Mouse (Mus musculus) gonadal fat pad, adult 2 months (tissue): ENCODE measurements around the gene Gm9639. TPM values are rescaled to one million over a fixed set of nuclear protein-coding genes. Genes with fewer than 3 reads are reported as not detected.
"Not testable (repeated sequence)": the region's sequence is repeated elsewhere in the genome, so short reads cannot be mapped to it uniquely, and the experiment has no call there.

Experiments
- DNase-seq: peaks from one replicate; pipeline ENCODE4 v3.0.0-alpha.2; 2012; ENCODE audit warnings: low read depth
- polyA plus RNA-seq: library from polyadenylated mRNA; depleted of rRNA; stranded (reverse); fragments of >200 nt; gene quantifications from 2 replicates; pipeline ENCODE4 v1.2.3, GENCODE M21; 2012; rRNA removed

Gene Gm9639
- polyA plus RNA-seq, 1 experiment = not detected

DNA sequence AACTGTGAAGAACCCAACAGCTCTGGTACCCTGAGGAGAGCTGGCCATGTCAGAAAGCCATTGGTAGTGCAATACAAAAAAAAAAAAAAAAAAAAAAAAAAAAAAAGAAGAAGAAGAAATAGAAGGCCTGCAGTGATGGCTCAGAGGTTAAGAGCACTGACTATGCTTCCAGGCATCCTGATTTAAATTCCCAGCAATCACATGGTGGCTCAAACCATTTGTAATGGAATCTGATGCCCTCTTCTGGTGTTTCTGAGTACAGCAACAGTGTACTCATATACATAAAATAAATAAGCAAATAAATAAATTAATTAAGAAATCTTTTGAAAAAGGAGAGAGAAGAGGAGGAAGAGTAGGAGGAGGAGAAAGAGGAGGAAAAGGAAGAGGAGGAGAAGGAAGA, 41.4 kb downstream of the Gm9639 start:
- DNase-seq = no peak

DNA sequence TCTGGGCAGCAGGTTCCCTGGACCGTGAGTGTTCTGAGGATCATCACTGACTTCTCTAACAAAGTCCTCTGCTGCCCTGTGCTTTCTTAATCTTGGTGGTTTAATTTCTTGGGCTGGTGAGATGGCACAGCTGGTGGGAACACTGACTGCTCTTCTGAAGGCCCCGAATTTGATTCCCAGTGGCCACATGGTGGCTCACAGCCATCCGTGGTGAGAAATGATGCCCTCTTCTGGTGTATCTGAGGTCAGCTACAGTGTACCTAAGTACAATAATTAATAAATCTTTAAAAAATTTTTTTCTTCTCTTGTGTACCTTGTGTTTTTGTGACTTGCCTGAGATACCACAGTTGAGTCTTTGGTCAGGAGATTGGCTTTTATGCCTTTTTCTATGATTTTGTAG, 42.6 kb downstream of the Gm9639 start:
- not testable (repeated sequence) for DNase-seq

DNA sequence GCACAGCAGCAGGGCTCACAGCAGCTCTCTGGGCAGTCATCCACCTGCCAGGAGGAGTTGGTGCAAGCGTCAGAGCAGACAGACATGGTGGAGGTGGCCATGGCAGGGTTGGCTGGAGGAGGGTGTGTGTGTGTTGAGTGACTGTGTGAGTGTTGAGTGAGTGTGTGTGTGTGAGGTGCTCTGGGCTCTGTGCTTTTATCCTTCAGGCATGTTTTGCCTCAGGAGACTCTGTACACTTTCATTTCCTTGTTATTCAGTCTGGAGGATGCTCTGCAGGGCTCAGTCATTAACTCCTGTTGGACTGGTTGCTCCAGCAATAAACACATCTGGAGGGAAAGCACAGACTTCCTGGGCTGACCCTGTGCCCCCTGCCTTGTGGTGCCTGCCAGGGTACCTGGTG, 43.6 kb downstream of the Gm9639 start, which contains the start of gene Gm9736:
Gene Gm9736 (minus strand): TSS at position 101 of the 400 bp plus-strand sequence.
- DNase-seq = not testable (repeated sequence)

DNA sequence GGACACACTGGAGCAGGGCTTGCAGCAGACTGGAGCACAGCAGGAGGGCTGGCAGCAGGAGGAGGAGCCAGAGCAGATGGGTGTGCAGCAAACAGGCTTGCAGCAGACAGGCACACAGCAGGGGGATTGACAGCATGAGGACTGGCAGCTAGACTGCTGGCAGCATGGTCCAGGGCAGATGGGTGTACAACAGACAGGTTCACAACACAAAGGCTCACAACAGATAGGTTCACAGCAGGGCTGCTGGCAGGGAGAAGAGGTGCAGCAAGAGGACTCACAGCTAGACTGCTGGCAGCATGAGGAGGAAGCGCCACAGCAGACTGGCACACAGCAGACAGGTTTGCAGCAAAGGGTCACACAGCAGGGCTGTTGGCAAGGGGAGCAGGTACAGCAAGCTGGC, 44.2 kb downstream of the Gm9639 start:
- not testable (repeated sequence) for DNase-seq

Other genes with a start within 250 kb of the Gm9639 start
- gene Pttg1ip, start 213.4 kb downstream of the Gm9639 start, polyA plus RNA-seq = 203 and 244 TPM in 2 replicates
- 270 and 286 TPM in 2 replicates for gene Sumo3, start 189.0 kb downstream of the Gm9639 start, polyA plus RNA-seq
- 0.75 TPM in 1 of 2 replicates, not detected in the other for gene Gm49325, start 188.9 kb downstream of the Gm9639 start, polyA plus RNA-seq
- gene Ube2g2, start 172.8 kb downstream of the Gm9639 start, polyA plus RNA-seq = 46.0 and 47.8 TPM in 2 replicates
- 0.54 and 1.1 TPM in 2 replicates for gene Tspear, start 108.5 kb downstream of the Gm9639 start, polyA plus RNA-seq
- gene Gm19402, start 104.3 kb downstream of the Gm9639 start, polyA plus RNA-seq = not detected in 2 replicates
- gene Gm9508, start 97.8 kb downstream of the Gm9639 start, polyA plus RNA-seq = not detected in 2 replicates
- not detected in 2 replicates for gene Gm10272, start 88.5 kb downstream of the Gm9639 start, polyA plus RNA-seq
- gene Gm10024, start 83.6 kb downstream of the Gm9639 start, polyA plus RNA-seq = not detected in 2 replicates
- gene Gm10142, start 79.3 kb downstream of the Gm9639 start, polyA plus RNA-seq = not detected in 2 replicates
- not detected in 2 replicates for gene Krtap12-1, start 74.5 kb downstream of the Gm9639 start, polyA plus RNA-seq
- not detected in 2 replicates for gene Gm10100, start 68.6 kb downstream of the Gm9639 start, polyA plus RNA-seq
- not detected in 2 replicates for gene Gm18596, start 52.4 kb downstream of the Gm9639 start, polyA plus RNA-seq
- gene Gm9736, start 43.7 kb downstream of the Gm9639 start, polyA plus RNA-seq = not detected in 2 replicates
- gene Gm3233, start 35.4 kb downstream of the Gm9639 start, polyA plus RNA-seq = not detected in 2 replicates
- gene Gm3238, start 23.8 kb downstream of the Gm9639 start, polyA plus RNA-seq = not detected in 2 replicates
- not detected in 2 replicates for gene Gm7138, start 18.1 kb downstream of the Gm9639 start, polyA plus RNA-seq
- gene Gm3250, start 12.5 kb downstream of the Gm9639 start, polyA plus RNA-seq = not detected in 2 replicates
- gene Gm7137, start 6.9 kb downstream of the Gm9639 start, polyA plus RNA-seq = not detected in 2 replicates
- not detected in 2 replicates for gene Gm19668, start 4.1 kb upstream of the Gm9639 start, polyA plus RNA-seq
- gene Gm9507, start 16.8 kb upstream of the Gm9639 start, polyA plus RNA-seq = not detected in 2 replicates
- not detected in 2 replicates for gene Gm2696, start 19.6 kb upstream of the Gm9639 start, polyA plus RNA-seq
- gene Krtap10-4, start 32.0 kb upstream of the Gm9639 start, polyA plus RNA-seq = not detected in 2 replicates
- gene Krtap10-10, start 40.9 kb upstream of the Gm9639 start, polyA plus RNA-seq = 0.11 TPM in 1 of 2 replicates, not detected in the other
- not detected in 2 replicates for gene Gm36176, start 51.7 kb upstream of the Gm9639 start, polyA plus RNA-seq
- not detected in 2 replicates for gene Gm10318, start 57.8 kb upstream of the Gm9639 start, polyA plus RNA-seq
- gene Gm3285, start 66.9 kb upstream of the Gm9639 start, polyA plus RNA-seq = not detected in 2 replicates
- gene Lrrc3, start 107.5 kb upstream of the Gm9639 start, polyA plus RNA-seq = 6.6 and 7.8 TPM in 2 replicates
- gene Trpm2, start 175.5 kb upstream of the Gm9639 start, polyA plus RNA-seq = 1.1 and 2.1 TPM in 2 replicates
- 54.7 and 66.3 TPM in 2 replicates for gene 1810043G02Rik, start 183.4 kb upstream of the Gm9639 start, polyA plus RNA-seq
- 115 and 175 TPM in 2 replicates for gene Pfkl, start 215.0 kb upstream of the Gm9639 start, polyA plus RNA-seq
- 1.2 and 6.6 TPM in 2 replicates for gene Dnmt3l, start 246.9 kb upstream of the Gm9639 start, polyA plus RNA-seq
- 0.99 and 1.00 TPM in 2 replicates for gene Aire, start 248.5 kb upstream of the Gm9639 start, polyA plus RNA-seq